Mouse (Mus musculus) C2C12 (cell line): ENCODE results near the gene Olfr543. TPM values are rescaled to one million over a fixed set of nuclear protein-coding genes. Genes with fewer than 3 reads are reported as not detected.

ENCODE experiments used
- H3K27me3 ChIP-seq: one replicate; pipeline ENCODE4 v1.6.1; 2011; ENCODE audit not compliant: control insufficient read depth, insufficient read depth, insufficient read length
- H3K36me3 ChIP-seq: one replicate; pipeline ENCODE4 v1.6.1; 2011; ENCODE audit not compliant: control insufficient read depth, insufficient read depth
- H3K4me3 ChIP-seq: one replicate; pipeline ENCODE4 v1.5.1; 2011; ENCODE audit warnings: mild to moderate bottlenecking, control low read depth; ENCODE audit not compliant: poor library complexity, insufficient read depth, severe bottlenecking
- H3K79me2 ChIP-seq: one replicate; pipeline ENCODE4 v1.6.1; 2011; ENCODE audit not compliant: control insufficient read depth, insufficient read depth
- H3K79me3 ChIP-seq: one replicate; pipeline ENCODE4 v1.6.1; 2011; ENCODE audit warnings: low read depth, control low read depth
- H3ac ChIP-seq: one replicate; pipeline ENCODE3; 2011; ENCODE audit warnings: low read depth; ENCODE audit not compliant: control insufficient read depth, insufficient read length
- CEBPB ChIP-seq: IDR thresholded peaks from one replicate; pipeline ENCODE4 v1.6.1; 2011; ENCODE audit warnings: low read depth, mild to moderate bottlenecking, control low read depth, moderate library complexity
- CTCF ChIP-seq: IDR thresholded peaks from one replicate; pipeline ENCODE4 v1.5.1; 2011; ENCODE audit not compliant: control insufficient read depth, insufficient read depth, insufficient read length
- FOSL1 ChIP-seq: IDR thresholded peaks from one replicate; pipeline ENCODE4 v1.8.0; 2011; ENCODE audit warnings: mild to moderate bottlenecking, low read length; ENCODE audit not compliant: poor library complexity, insufficient read depth, severe bottlenecking
- MAX ChIP-seq: IDR thresholded peaks from one replicate; pipeline ENCODE4 v1.6.1; 2011; ENCODE audit warnings: mild to moderate bottlenecking, control low read depth
- MYOD1 ChIP-seq: IDR thresholded peaks from one replicate; pipeline ENCODE4 v1.6.1; 2011; ENCODE audit warnings: low read depth; ENCODE audit not compliant: control insufficient read depth, insufficient read length
- MYOG ChIP-seq: IDR thresholded peaks from one replicate; pipeline ENCODE4 v1.6.1; 2011; ENCODE audit not compliant: control insufficient read depth, insufficient read length; ENCODE audit errors: extremely low read depth
- USF1 ChIP-seq: IDR thresholded peaks from one replicate; pipeline ENCODE4 v1.6.1; 2011; ENCODE audit warnings: low read depth, mild to moderate bottlenecking, control low read depth, moderate library complexity
- long read RNA-seq, 2 experiments: library from polyadenylated mRNA; unstranded; transcript quantifications; one replicate each; pipeline ENCODE4 v2.0.0; 2019 to 2020
- polyA plus RNA-seq: library from polyadenylated mRNA; unstranded; fragments of >200 nt; fragmentation: generic; extraction: Trizol; gene quantifications from one replicate; pipeline ENCODE4 v1.2.1, GENCODE M21; 2012; ENCODE audit warnings: missing spikeins

Olfr543 gene
- 0.04 TPM for polyA plus RNA-seq
- long read RNA-seq, experiment 1: 0 reads
- long read RNA-seq, experiment 2: 0 reads

DNA sequence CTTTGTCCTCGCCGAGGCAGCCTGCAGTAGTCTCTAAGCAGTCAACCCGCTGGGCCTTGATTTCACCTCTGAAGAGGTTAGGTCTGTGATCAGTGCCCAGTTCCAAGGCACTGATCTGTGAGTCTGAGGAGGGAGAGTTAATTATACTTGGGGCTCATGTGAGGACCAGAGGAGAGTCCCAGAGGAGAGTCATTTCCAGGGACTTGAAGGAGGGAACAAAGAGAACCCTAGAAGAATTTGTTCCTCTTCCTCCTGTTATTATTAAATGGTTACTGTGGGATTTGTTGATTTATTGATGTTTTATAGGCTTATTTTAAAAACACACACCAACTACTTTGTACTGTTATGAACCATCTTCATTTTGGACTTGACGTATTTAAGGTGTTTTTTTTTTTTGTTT is at the start of gene Olfr543:
Olfr543 (minus strand) TSS at position 101 of the 400 bp plus-strand sequence.
- no peaks in the 10 kb centered on the region for H3K79me3 ChIP-seq
- TF ChIP-seq CTCF (no peak), MYOD1 (no peak), MYOG (no peak), MAX (no peak)
- no peak within 1 kb of the TSS for H3ac ChIP-seq
- H3K27me3 ChIP-seq: no peaks in the 10 kb centered on the region
- H3K79me2 ChIP-seq: no peaks in the 10 kb centered on the region
- no peaks in the 10 kb centered on the region for H3K36me3 ChIP-seq
- no peak within 1 kb of the TSS for H3K4me3 ChIP-seq

GRCm38 (mm10) chr7:102529052-102529451 is 47.6 kb upstream of the Olfr543 start:
- no peaks in the 10 kb centered on the region for H3K27me3 ChIP-seq
- no peak overlapping the region for H3ac ChIP-seq
- H3K79me3 ChIP-seq: no peaks in the 10 kb centered on the region
- no peak overlapping the region for H3K4me3 ChIP-seq
- H3K36me3 ChIP-seq: no peaks in the 10 kb centered on the region
- no peaks in the 10 kb centered on the region for H3K79me2 ChIP-seq
- no peak for TF ChIP-seq FOSL1
- TF ChIP-seq MAX: no peak
- TF ChIP-seq MYOG: no peak
- no peak for TF ChIP-seq CEBPB
- TF ChIP-seq USF1: no peak
- TF ChIP-seq MYOD1: no peak
- TF ChIP-seq CTCF: no peak

DNA sequence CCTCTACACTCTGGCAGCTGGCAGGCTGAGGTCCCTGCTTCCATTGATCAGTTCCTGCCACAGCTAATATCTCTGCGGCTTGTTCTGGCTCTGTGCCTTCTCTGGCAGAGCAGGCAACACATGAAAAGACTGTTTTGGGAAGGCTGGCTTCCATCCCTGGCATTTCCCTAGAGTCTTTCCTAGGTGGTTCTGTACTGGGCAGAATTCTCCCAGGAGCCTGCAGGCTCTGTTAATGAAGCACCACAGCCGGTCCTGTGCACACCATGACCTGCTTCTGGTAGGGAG is 35.5 kb upstream of the Olfr543 start:
- H3K79me3 ChIP-seq: no peaks in the 10 kb centered on the region
- no peaks in the 10 kb centered on the region for H3K79me2 ChIP-seq
- H3K36me3 ChIP-seq: no peaks in the 10 kb centered on the region
- TF ChIP-seq MYOG (no peak), CTCF (no peak), FOSL1 (no peak), USF1 (no peak), CEBPB (no peak), MAX (no peak), MYOD1 (no peak)
- no peaks in the 10 kb centered on the region for H3K27me3 ChIP-seq
- H3ac ChIP-seq: no peak overlapping the region
- H3K4me3 ChIP-seq: no peak overlapping the region

DNA sequence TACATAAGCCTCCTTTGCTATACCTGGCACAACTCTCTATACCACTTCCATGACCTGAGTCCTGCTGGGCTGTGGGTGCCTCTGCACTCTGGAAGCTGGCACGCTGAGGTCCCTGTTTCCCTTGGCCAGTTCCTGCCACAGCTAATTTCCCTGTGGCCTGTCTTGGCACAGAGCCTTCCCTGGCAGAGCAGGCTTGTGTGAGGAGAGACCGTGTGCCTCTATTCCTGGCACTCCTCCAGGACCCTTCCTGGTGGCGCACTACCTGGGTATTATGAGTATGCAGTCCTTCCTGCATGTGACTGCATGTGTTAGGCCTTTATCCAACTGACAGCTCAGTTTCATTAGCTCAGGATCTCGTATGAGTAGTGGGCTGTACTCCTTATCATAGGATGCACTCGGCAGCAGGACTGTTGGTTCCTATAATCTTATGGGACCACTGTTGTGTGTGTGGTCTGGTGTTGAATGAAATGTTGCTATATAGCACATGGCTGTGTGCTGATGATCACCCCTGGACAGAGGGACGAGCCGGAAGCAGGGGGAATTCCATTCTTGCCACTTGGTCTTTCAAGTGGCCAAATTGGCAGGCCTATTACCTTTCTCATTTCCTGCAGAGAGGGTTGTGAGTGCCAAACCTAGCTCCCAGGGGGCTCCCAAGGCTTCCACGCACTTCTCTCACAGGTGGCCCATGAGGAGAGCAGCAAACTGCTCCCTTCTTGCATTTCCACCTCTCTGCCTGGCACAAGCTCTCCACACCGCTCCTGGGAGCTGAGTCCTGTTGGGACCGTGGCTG is 35.0 kb upstream of the Olfr543 start:
- Histone ChIP-seq H3K79me3 (no peaks in the 10 kb centered on the region), H3K27me3 (no peaks in the 10 kb centered on the region), H3K36me3 (no peaks in the 10 kb centered on the region), H3K79me2 (no peaks in the 10 kb centered on the region), H3ac (no peak overlapping the region), H3K4me3 (no peak overlapping the region)
- TF ChIP-seq CTCF (no peak), MAX (no peak), MYOD1 (no peak), USF1 (no peak), MYOG (no peak), CEBPB (no peak)

GRCm38 (mm10) chr7:102514144-102514543 is 32.7 kb upstream of the Olfr543 start:
- TF ChIP-seq CEBPB: no peak
- TF ChIP-seq MYOG: no peak
- H3K27me3 ChIP-seq: no peaks in the 10 kb centered on the region
- H3K36me3 ChIP-seq: no peaks in the 10 kb centered on the region
- H3ac ChIP-seq: no peak overlapping the region
- no peaks in the 10 kb centered on the region for H3K79me3 ChIP-seq
- H3K79me2 ChIP-seq: no peaks in the 10 kb centered on the region
- H3K4me3 ChIP-seq: no peak overlapping the region

DNA sequence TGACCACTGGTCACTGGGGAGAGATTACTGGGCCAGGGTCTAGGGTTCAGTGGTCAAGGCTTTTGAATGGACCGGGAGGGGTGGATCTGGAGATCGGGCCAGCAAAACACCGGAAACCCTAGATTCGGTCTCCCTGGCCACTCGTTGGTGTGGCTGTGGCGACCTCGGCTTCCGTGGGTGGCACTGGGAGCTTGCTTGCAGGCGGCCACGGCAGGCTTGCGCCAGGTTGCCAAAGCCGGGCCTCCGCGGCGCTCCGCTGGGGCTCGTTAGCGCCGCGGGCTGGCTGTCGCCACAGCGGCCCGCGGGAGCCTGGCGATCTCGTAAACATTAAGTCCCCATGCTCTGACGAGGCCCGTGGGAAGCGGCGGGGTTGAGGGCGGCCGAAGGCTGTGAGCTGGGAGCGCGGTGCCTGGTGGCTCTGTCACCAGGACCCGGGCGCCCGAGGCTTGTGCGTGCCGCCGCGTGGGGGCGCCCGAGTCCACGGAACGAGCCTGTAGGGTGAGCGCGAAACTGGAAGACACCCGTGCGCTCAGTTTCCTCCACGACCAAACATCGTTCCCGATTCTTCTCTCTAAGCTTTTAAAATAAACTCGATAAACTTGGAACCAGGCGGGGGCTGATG is 31.4 kb upstream of the Olfr543 start:
- H3ac ChIP-seq: no peak overlapping the region
- H3K79me3 ChIP-seq: no peaks in the 10 kb centered on the region
- H3K79me2 ChIP-seq: no peaks in the 10 kb centered on the region
- H3K4me3 ChIP-seq: no peak overlapping the region
- TF ChIP-seq MAX (no peak), CEBPB (no peak), CTCF (peak; percentile 89)
- no peaks in the 10 kb centered on the region for H3K36me3 ChIP-seq
- no peaks in the 10 kb centered on the region for H3K27me3 ChIP-seq
